Mouse (Mus musculus) cerebellum, adult 2 months (tissue): ENCODE data around the gene Atad3a.

Source experiments
- CTCF ChIP-seq: fragments of 200-500 bp; IDR thresholded peaks from 2 replicates; pipeline ENCODE4 v1.5.1; 2011; ENCODE audit warnings: low read depth, mild to moderate bottlenecking, control low read depth, low read length, moderate library complexity, borderline replicate concordance; ENCODE audit not compliant: insufficient read depth
- POLR2A ChIP-seq: fragments of 200-500 bp; IDR thresholded peaks from 2 replicates; pipeline ENCODE4 v1.6.1; 2011; ENCODE audit warnings: low read length, control low read depth, borderline replicate concordance; ENCODE audit not compliant: insufficient read depth

- TF ChIP-seq CTCF (no peak), POLR2A (no peak)
Measured at GRCm38 (mm10) chr4:155708582-155708981, 52.3 kb downstream of the Atad3a start.
